Mouse (Mus musculus): ENCODE data around the gene Rps6ka3. TPM values are rescaled to one million over a fixed set of nuclear protein-coding genes. Genes with fewer than 3 reads are reported as not detected.

Rps6ka3 gene
- polyA plus RNA-seq (2012; rRNA removed): 12.2 and 12.5 TPM in 2 replicates

- H3K27ac ChIP-seq (ENCODE audit: insufficient read depth, low read length): no peak within 1 kb of the TSS
- no peak for TF ChIP-seq POLR2A (IDR thresholded peaks at IDR 0.05; ENCODE audit: low read depth, low read length)
- TF ChIP-seq CTCF (IDR thresholded peaks at IDR 0.05; ENCODE audit: extremely low read depth, insufficient read depth, insufficient read length, insufficient replicate concordance): no peak
- 83% methylated on average over 4 of the region's 4 CpGs for WGBS
- DNase-seq (ENCODE audit: low read depth in 1 of 2, low spot score in 2 of 2): no peak
- H3K4me1 ChIP-seq (ENCODE audit: control insufficient read depth, insufficient read depth, insufficient read length): no peaks in the 10 kb centered on the region
- H3K4me3 ChIP-seq (ENCODE audit: extremely low read depth, insufficient read depth, insufficient read length): no peak within 1 kb of the TSS
- no peaks in the 10 kb centered on the region for H3K27me3 ChIP-seq (ENCODE audit: control insufficient read depth, insufficient read depth, low read length)
- no peaks in the 10 kb centered on the region for H3K36me3 ChIP-seq (ENCODE audit: control insufficient read depth, insufficient read depth, low read length)
Measured at GRCm38 (mm10) chrX:159210007-159210406, at the start of gene Rps6ka3. Gene Rps6ka3, plus strand, starts transcription at chrX:159210307.

GRCm38 (mm10) chrX:159169200-159169599, 40.9 kb upstream of the Rps6ka3 start:
- no peaks in the 10 kb centered on the region for H3K36me3 ChIP-seq (ENCODE audit: control insufficient read depth, insufficient read depth, low read length)
- DNase-seq (ENCODE audit: low read depth in 1 of 2, low spot score in 2 of 2): no peak
- H3K27ac ChIP-seq (ENCODE audit: insufficient read depth, low read length): no peak overlapping the region
- 77% methylated on average over 2 of the region's 2 CpGs for WGBS
- no peaks in the 10 kb centered on the region for H3K4me1 ChIP-seq (ENCODE audit: control insufficient read depth, insufficient read depth, insufficient read length)
- H3K27me3 ChIP-seq (ENCODE audit: control insufficient read depth, insufficient read depth, low read length): no peaks in the 10 kb centered on the region
- no peak overlapping the region for H3K4me3 ChIP-seq (ENCODE audit: extremely low read depth, insufficient read depth, insufficient read length)
- TF ChIP-seq CTCF (IDR thresholded peaks at IDR 0.05; ENCODE audit: extremely low read depth, insufficient read depth, insufficient read length, insufficient replicate concordance) (no peak), POLR2A (IDR thresholded peaks at IDR 0.05; ENCODE audit: low read depth, low read length) (no peak)

- WGBS: 65% methylated on average over 2 of the region's 2 CpGs
- DNase-seq (ENCODE audit: low read depth in 1 of 2, low spot score in 2 of 2): no peak
- Histone ChIP-seq H3K36me3 (ENCODE audit: control insufficient read depth, insufficient read depth, low read length) (no peaks in the 10 kb centered on the region), H3K27me3 (ENCODE audit: control insufficient read depth, insufficient read depth, low read length) (no peaks in the 10 kb centered on the region), H3K27ac (ENCODE audit: insufficient read depth, low read length) (no peak overlapping the region), H3K4me1 (ENCODE audit: control insufficient read depth, insufficient read depth, insufficient read length) (no peaks in the 10 kb centered on the region), H3K4me3 (ENCODE audit: extremely low read depth, insufficient read depth, insufficient read length) (no peak overlapping the region)
- TF ChIP-seq POLR2A (IDR thresholded peaks at IDR 0.05; ENCODE audit: low read depth, low read length) (no peak), CTCF (IDR thresholded peaks at IDR 0.05; ENCODE audit: extremely low read depth, insufficient read depth, insufficient read length, insufficient replicate concordance) (no peak)
Measured at GRCm38 (mm10) chrX:159171579-159171978, 38.5 kb upstream of the Rps6ka3 start.

- 67% methylated on average over 4 of the region's 4 CpGs for WGBS
- no peak overlapping the region for H3K4me3 ChIP-seq (ENCODE audit: extremely low read depth, insufficient read depth, insufficient read length)
- H3K4me1 ChIP-seq (ENCODE audit: control insufficient read depth, insufficient read depth, insufficient read length): no peaks in the 10 kb centered on the region; the same call in 1 of the 2 replicates
- TF ChIP-seq POLR2A (IDR thresholded peaks at IDR 0.05; ENCODE audit: low read depth, low read length): no peak
- TF ChIP-seq CTCF (IDR thresholded peaks at IDR 0.05; ENCODE audit: extremely low read depth, insufficient read depth, insufficient read length, insufficient replicate concordance): no peak
- peak; percentile 3 to 7 for DNase-seq (ENCODE audit: low read depth in 1 of 2, low spot score in 2 of 2)
- H3K36me3 ChIP-seq (ENCODE audit: control insufficient read depth, insufficient read depth, low read length): no peaks in the 10 kb centered on the region
- H3K27ac ChIP-seq (ENCODE audit: insufficient read depth, low read length): no peak overlapping the region
- H3K27me3 ChIP-seq (ENCODE audit: control insufficient read depth, insufficient read depth, low read length): no peaks in the 10 kb centered on the region
Measured at GRCm38 (mm10) chrX:159191581-159191980, 18.5 kb upstream of the Rps6ka3 start.

GRCm38 (mm10) chrX:159199495-159199894, 10.6 kb upstream of the Rps6ka3 start:
- H3K27ac ChIP-seq (ENCODE audit: insufficient read depth, low read length): peak overlapping the region; percentile 77
- TF ChIP-seq POLR2A (IDR thresholded peaks at IDR 0.05; ENCODE audit: low read depth, low read length) (no peak), CTCF (IDR thresholded peaks at IDR 0.05; ENCODE audit: extremely low read depth, insufficient read depth, insufficient read length, insufficient replicate concordance) (no peak)
- H3K4me3 ChIP-seq (ENCODE audit: extremely low read depth, insufficient read depth, insufficient read length): no peak overlapping the region
- no peaks in the 10 kb centered on the region for H3K27me3 ChIP-seq (ENCODE audit: control insufficient read depth, insufficient read depth, low read length)
- peak; percentile 22 to 38 for DNase-seq (ENCODE audit: low read depth in 1 of 2, low spot score in 2 of 2)
- H3K36me3 ChIP-seq (ENCODE audit: control insufficient read depth, insufficient read depth, low read length): no peaks in the 10 kb centered on the region
- no peaks in the 10 kb centered on the region for H3K4me1 ChIP-seq (ENCODE audit: control insufficient read depth, insufficient read depth, insufficient read length)

GRCm38 (mm10) chrX:159200101-159200500, 10.0 kb upstream of the Rps6ka3 start:
- WGBS: 23% methylated on average over 5 of the region's 5 CpGs
- DNase-seq (ENCODE audit: low read depth in 1 of 2, low spot score in 2 of 2): peak; percentile 9 to 24
- H3K27ac ChIP-seq (ENCODE audit: insufficient read depth, low read length): no peak overlapping the region; the same call in 1 of the 2 replicates
- no peak overlapping the region for H3K4me3 ChIP-seq (ENCODE audit: extremely low read depth, insufficient read depth, insufficient read length)
- TF ChIP-seq CTCF (IDR thresholded peaks at IDR 0.05; ENCODE audit: extremely low read depth, insufficient read depth, insufficient read length, insufficient replicate concordance) (no peak), POLR2A (IDR thresholded peaks at IDR 0.05; ENCODE audit: low read depth, low read length) (no peak)
- no peaks in the 10 kb centered on the region for H3K27me3 ChIP-seq (ENCODE audit: control insufficient read depth, insufficient read depth, low read length)
- H3K36me3 ChIP-seq (ENCODE audit: control insufficient read depth, insufficient read depth, low read length): no peaks in the 10 kb centered on the region
- H3K4me1 ChIP-seq (ENCODE audit: control insufficient read depth, insufficient read depth, insufficient read length): no peaks in the 10 kb centered on the region

- WGBS: 44% methylated on average over 5 of the region's 5 CpGs
- TF ChIP-seq CTCF (IDR thresholded peaks at IDR 0.05; ENCODE audit: extremely low read depth, insufficient read depth, insufficient read length, insufficient replicate concordance) (no peak), POLR2A (IDR thresholded peaks at IDR 0.05; ENCODE audit: low read depth, low read length) (no peak)
- Histone ChIP-seq H3K27ac (ENCODE audit: insufficient read depth, low read length) (no peak overlapping the region), H3K27me3 (ENCODE audit: control insufficient read depth, insufficient read depth, low read length) (no peaks in the 10 kb centered on the region), H3K4me1 (ENCODE audit: control insufficient read depth, insufficient read depth, insufficient read length) (no peaks in the 10 kb centered on the region), H3K4me3 (ENCODE audit: extremely low read depth, insufficient read depth, insufficient read length) (no peak overlapping the region), H3K36me3 (ENCODE audit: control insufficient read depth, insufficient read depth, low read length) (no peaks in the 10 kb centered on the region)
- peak; percentile 5 to 9 for DNase-seq (ENCODE audit: low read depth in 1 of 2, low spot score in 2 of 2)
Measured at GRCm38 (mm10) chrX:159210892-159211583, 931 bp downstream of the Rps6ka3 start.
